Mouse (Mus musculus): ENCODE data around the gene Mymx.
A peak's percentile ranks its signal among the peaks of the same experiment; 100 is the strongest.
"Not testable (repeated sequence)": the region's sequence is repeated elsewhere in the genome, so short reads cannot be mapped to it uniquely, and the experiment has no call there.

Mymx gene

GRCm38 (mm10) chr17:45601877-45602304 is at the start of gene Mymx:
TSS of gene Mymx (minus strand) at chr17:45602102.
- DNase-seq, result peak; percentile 78

- no peak for DNase-seq
Observed at GRCm38 (mm10) chr17:45644185-45644584, 42.3 kb upstream of the Mymx start.

GRCm38 (mm10) chr17:45642701-45643100 is 40.8 kb upstream of the Mymx start:
- no peak for DNase-seq

GRCm38 (mm10) chr17:45641981-45642380 is 40.1 kb upstream of the Mymx start:
- no peak for DNase-seq

- no peak for DNase-seq
Observed at GRCm38 (mm10) chr17:45638596-45639295, 36.8 kb upstream of the Mymx start.

GRCm38 (mm10) chr17:45634033-45634432 is 32.1 kb upstream of the Mymx start:
- no peak for DNase-seq

- DNase-seq, result no peak
Observed at GRCm38 (mm10) chr17:45631940-45632339, 30.0 kb upstream of the Mymx start.

GRCm38 (mm10) chr17:45630992-45631391 is 29.1 kb upstream of the Mymx start:
- DNase-seq, result no peak

- DNase-seq, result peak; percentile 97
Observed at GRCm38 (mm10) chr17:45629861-45630694, 28.2 kb upstream of the Mymx start.

GRCm38 (mm10) chr17:45628885-45629855 is 27.3 kb upstream of the Mymx start:
- peak; percentile 88 for DNase-seq

GRCm38 (mm10) chr17:45628160-45628559 is 26.3 kb upstream of the Mymx start:
- peak; percentile 94 for DNase-seq

- DNase-seq, result peak; percentile 95
Observed at GRCm38 (mm10) chr17:45626577-45627134, 24.8 kb upstream of the Mymx start.

GRCm38 (mm10) chr17:45623425-45623824 is 21.5 kb upstream of the Mymx start:
- DNase-seq, result not testable (repeated sequence)

GRCm38 (mm10) chr17:45619386-45620256 is 17.7 kb upstream of the Mymx start:
- peak; percentile 98 for DNase-seq

- DNase-seq, result peak; percentile 98
Observed at GRCm38 (mm10) chr17:45618941-45619385, 17.1 kb upstream of the Mymx start.

- no peak for DNase-seq
Observed at GRCm38 (mm10) chr17:45617655-45618054, 15.8 kb upstream of the Mymx start.

- DNase-seq, result no peak
Observed at GRCm38 (mm10) chr17:45616679-45617078, 14.8 kb upstream of the Mymx start.

GRCm38 (mm10) chr17:45616046-45616650 is 14.2 kb upstream of the Mymx start:
- DNase-seq, result no peak

GRCm38 (mm10) chr17:45612921-45613320 is 11.0 kb upstream of the Mymx start:
- DNase-seq, result peak; percentile 94

GRCm38 (mm10) chr17:45612008-45612407 is 10.1 kb upstream of the Mymx start:
- peak; percentile 72 for DNase-seq
